Mouse (Mus musculus): ENCODE data around the gene Ankrd39.

The Ankrd39 gene

DNA sequence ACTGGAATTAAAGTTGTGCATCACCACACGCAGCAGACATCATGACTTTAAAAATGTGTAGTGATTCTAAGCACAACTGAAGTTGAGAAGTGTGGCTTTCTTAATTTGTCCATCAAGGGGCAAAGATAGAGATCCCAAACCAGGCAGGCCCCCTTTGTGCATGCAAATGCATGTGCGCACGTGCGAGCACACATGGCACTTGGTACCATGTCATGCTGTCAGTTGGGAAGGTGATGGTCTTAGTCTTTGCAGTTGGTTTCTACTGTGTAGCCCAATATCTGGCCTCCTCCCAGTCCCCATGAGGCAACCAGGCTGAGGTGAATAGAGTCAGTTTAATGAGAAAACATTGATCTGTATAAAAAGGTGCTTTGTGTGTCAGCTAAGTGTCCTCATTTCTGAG lies 17.4 kb downstream of the Ankrd39 start:
- no peak for DNase-seq (ENCODE audit: low read depth, low spot score)

GRCm38 (mm10) chr1:36529274-36529673 lies 18.0 kb downstream of the Ankrd39 start:
- no peak for DNase-seq (ENCODE audit: low read depth, low spot score)

DNA sequence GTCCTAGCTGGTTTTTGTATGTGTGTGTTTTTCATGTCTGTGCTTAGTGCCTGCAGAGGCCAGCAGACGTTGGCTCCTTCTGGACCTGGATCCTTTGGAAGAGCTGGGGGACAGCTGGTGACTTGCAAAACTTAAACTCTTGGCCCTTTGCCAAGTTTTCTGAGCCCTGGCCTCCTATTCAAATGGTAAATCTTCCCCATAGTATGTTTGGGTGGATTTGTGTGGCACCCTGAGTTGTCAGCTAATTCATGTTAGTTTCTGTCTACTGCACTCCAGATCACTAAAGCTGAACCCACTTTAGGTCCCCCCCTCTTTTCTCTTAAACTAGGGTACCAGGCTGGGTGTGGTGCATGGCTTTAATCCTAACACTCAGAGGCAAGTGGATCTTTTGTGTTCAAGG lies 18.9 kb downstream of the Ankrd39 start:
- DNase-seq (ENCODE audit: low read depth, low spot score): peak; percentile 74

DNA sequence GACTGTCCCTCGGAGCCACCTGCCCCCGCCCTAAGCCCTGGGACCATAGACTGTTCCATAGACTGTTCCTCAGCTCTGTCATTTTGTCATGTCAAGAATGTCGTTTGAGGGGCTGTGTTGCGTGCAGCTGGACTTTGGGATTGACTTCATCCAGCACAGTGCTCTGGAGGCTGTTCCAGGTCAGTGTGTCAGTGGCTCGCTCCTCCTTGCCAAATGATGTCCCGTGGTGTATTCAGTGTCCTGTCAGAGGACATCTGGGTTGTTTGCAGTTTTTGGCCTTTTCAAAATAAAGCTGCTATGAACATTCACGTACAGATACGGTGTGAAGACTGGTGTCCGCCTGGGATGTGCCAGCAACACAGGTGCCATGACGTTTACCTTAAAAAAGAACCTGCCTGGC lies 20.3 kb downstream of the Ankrd39 start:
- DNase-seq (ENCODE audit: low read depth, low spot score): no peak

DNA sequence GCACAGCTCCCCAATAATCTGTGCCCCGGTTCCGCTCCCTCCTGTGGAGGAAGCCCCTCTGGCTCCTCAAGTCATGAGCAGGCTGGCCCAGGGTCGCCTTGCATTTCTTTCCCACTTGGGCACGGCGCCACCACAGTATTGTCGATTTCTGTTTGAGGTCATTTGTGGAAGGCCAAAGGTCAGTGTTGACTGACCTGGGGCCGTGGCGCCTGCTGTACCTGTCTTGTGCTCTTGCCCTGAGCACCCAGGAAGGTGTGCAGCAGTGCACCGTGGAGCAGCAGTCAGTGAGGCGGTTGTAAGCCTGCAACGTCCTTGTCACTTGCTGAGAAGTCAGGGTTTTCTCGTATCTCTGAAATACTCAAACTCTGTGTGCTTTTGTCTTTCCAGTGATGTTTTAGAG lies 21.5 kb downstream of the Ankrd39 start:
- DNase-seq (ENCODE audit: low read depth, low spot score): no peak

DNA sequence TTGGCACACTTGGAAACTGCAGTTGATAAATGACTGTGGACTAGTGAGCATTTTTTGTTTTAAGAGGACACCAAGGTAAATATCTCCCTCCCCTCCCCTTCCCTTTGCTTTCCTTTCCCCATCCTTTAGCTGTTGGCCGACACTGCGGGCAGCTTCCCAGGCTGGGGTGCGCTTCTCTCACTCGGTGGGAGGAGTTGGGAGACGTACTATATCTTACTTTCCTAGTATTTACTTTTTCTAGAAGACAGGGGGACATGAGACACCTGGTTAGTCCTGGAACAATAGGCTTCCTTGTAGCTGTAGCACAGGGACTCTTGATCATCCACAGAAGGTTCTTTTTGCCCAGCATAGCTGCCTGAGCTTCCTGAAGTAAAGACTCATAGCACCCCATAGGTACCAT lies 23.2 kb downstream of the Ankrd39 start:
- no peak for DNase-seq (ENCODE audit: low read depth, low spot score)

DNA sequence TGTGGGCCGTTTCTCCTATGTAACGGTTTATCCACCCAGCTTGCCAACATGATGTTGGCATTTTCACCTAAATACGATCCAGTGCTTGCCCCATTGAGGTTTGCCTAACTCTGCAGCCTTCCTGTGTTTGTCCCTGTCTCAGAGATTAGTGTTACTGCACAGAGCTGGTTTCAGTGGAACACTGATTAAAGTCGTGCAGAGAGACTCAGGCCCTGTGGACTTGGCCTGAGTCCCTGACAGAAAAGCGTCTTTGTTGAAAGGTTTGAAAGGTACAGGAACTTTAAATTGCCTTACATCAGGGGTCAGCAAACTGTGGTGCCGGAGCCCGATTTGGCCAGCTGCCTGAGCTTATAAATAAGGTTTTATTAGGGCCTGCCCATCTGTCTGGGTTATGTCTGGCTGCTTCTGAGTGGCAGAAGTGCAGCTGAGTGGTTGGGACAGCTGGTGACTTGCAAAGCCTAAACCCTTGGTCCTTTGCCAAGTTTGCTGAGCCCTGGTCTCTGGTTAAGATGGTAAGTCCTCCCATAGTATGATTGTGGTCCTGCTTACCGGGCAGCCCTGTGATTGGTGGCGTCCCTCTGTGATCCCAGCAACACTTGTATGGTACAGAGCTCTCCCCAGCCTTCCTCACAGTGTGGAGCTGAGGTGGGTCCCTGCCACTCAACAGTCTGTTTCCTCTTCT lies 23.8 kb downstream of the Ankrd39 start:
- DNase-seq (ENCODE audit: low read depth, low spot score): no peak

GRCm38 (mm10) chr1:36522210-36522609 lies 25.0 kb downstream of the Ankrd39 start:
- DNase-seq (ENCODE audit: low read depth, low spot score): no peak

DNA sequence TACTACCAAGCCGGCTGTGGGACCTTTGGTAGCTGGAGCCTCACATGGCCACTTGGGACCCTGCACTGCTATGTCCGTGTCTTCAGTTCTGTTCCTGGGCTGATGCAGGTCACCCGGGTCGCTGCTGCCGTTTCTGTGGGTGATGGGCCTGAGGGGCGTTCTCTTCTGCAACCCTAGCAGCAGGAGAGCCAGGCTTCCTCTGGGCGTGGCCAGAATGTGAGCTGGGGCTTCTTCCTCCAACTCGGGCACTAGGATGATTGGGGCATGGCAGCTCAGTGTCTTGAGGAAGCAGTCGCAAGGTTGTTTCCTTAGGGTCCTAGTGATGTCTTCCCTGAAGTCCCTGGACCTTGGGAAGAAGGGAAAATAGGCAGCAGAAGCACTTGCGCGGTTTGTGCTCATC lies 27.6 kb downstream of the Ankrd39 start:
- peak; percentile 63 for DNase-seq (ENCODE audit: low read depth, low spot score)

- no peak for DNase-seq (ENCODE audit: low read depth, low spot score)
These were observed 29.0 kb downstream of the Ankrd39 start for GRCm38 (mm10) chr1:36518259-36518658.

DNA sequence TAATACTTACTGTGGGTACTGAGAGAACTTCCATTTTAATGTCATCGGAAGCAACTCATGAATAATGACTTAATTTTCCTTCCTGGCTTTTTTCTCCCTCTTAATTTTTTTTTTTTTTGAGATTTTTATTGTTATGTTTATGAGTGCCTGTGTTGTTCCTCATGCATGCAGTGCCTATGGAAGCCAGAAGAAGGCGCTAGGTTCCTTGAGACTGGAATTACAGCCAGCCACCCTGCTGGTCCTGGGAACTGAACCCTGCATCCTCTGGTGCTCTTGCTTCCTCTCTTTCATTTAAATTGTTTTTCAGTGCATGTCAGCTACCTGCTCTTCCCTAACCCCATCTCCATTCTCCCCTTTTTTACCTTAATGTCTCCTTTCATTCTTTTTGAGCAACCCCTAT lies 33.5 kb downstream of the Ankrd39 start:
- DNase-seq (ENCODE audit: low read depth, low spot score): peak; percentile 89

DNA sequence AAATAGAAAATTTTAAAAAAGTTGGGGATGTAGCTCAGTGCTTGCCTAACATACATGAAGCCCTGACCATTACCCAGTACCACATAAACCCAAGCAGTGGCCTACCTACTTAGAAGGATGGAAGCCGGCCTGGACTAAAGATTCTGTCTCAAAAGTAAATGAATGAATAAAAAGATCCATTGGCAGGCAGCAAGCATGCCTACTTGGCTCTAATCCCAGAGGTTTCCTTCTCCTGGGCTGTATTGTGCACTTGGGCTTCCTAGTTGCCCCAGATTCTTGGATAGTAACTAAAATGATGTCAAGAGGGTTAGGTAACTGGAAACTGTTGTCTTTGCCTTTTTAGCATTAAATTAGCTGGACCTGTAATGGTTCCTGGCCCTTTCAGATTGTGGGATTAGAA lies 33.9 kb downstream of the Ankrd39 start:
- DNase-seq (ENCODE audit: low read depth, low spot score): no peak

DNA sequence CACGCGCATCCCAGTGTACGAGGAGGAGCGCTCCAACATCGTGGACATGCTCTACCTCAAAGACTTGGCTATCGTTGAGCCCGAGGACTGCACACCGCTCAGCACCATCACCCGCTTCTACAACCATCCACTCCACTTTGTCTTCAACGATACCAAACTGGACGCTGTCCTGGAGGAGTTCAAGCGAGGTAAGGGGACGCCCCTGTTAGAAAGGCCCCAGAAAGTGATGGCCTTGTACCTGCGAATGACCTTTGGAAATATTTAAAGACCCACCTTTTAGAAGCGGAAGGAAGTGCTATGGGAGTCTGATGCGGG lies 34.3 kb downstream of the Ankrd39 start:
- no peak for DNase-seq (ENCODE audit: low read depth, low spot score)

GRCm38 (mm10) chr1:36512089-36512965 lies 34.9 kb downstream of the Ankrd39 start:
- DNase-seq (ENCODE audit: low read depth, low spot score): peak; percentile 62

GRCm38 (mm10) chr1:36511289-36512021 lies 35.8 kb downstream of the Ankrd39 start, which contains the start of gene Cnnm3:
TSS of gene Cnnm3 (plus strand) at chr1:36511867.
- DNase-seq (ENCODE audit: low read depth, low spot score): peak; percentile 98

- no peak for DNase-seq (ENCODE audit: low read depth, low spot score)
These were observed 39.0 kb downstream of the Ankrd39 start for GRCm38 (mm10) chr1:36508238-36508637.

GRCm38 (mm10) chr1:36501261-36501660 lies 46.0 kb downstream of the Ankrd39 start:
- DNase-seq (ENCODE audit: low read depth, low spot score): peak; percentile 80

GRCm38 (mm10) chr1:36497312-36497711 lies 49.9 kb downstream of the Ankrd39 start:
- no peak for DNase-seq (ENCODE audit: low read depth, low spot score)

DNA sequence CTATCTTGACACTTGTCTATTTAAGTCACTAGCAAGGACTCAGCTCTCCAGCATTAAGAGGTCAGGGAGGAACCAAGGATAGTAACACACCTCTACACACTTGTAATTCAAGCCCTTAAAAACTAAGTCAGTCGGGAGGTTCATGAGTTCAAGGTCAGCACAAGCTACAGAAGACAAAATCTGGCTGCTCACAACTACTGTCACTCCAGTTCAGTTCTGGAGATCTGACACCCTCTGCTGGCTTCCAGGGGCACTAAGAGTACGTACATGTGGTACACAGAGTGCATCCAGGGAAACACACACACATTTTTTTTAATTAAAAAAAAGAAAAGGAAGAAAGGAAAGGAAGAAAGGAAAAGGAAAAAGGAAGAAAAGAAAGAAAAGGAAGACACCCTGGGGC lies 50.5 kb downstream of the Ankrd39 start:
- DNase-seq (ENCODE audit: low read depth, low spot score): no peak

- no peak for DNase-seq (ENCODE audit: low read depth, low spot score)
These were observed 53.9 kb downstream of the Ankrd39 start for GRCm38 (mm10) chr1:36493299-36493698.

GRCm38 (mm10) chr1:36492416-36493139 lies 54.7 kb downstream of the Ankrd39 start:
- peak; percentile 35 for DNase-seq (ENCODE audit: low read depth, low spot score)

GRCm38 (mm10) chr1:36489661-36490060 lies 57.6 kb downstream of the Ankrd39 start:
- no peak for DNase-seq (ENCODE audit: low read depth, low spot score)

All from R1 (cell line).